Mouse (Mus musculus) heart, embryonic 14.5 days (tissue): ENCODE data around the gene Smad3. TPM values are rescaled to one million over a fixed set of nuclear protein-coding genes. Genes with fewer than 3 reads are reported as not detected.
A peak's percentile ranks its signal among the peaks of the same experiment; 100 is the strongest.

Experiments
- ATAC-seq: fragments of 200-750 bp; cut with Nextera tagmentation; 2 replicates; pipeline ENCODE4 v1.8.0; 2017; ENCODE audit warnings: low read depth, moderate TSS enrichment; ENCODE audit not compliant: insufficient number of reproducible peaks, insufficient read depth, low FRiP score
- H3K27ac ChIP-seq, 2 experiments: fragments of 200-500 bp in 1 of 2; fragments of 300-500 bp in 1 of 2; sonication (generic) in 1 of 2; replicated peaks in 1 of 2; 2 replicates each; pipeline ENCODE4 v1.5.1; 2012 to 2014; ENCODE audit warnings: low read depth in 2 of 2, low read length in 2 of 2, control low read depth in 1 of 2, mild to moderate bottlenecking in 1 of 2, mixed read lengths in 1 of 2; ENCODE audit not compliant: control insufficient read depth in 1 of 2, insufficient read depth in 1 of 2
- H3K27me3 ChIP-seq: fragments of 300-500 bp; sonication (generic); 2 replicates; pipeline ENCODE4 v1.6.1; 2014; ENCODE audit warnings: mild to moderate bottlenecking, low read length, control low read depth; ENCODE audit not compliant: control insufficient read depth, insufficient read depth
- H3K36me3 ChIP-seq: fragments of 300-500 bp; sonication (generic); 2 replicates; pipeline ENCODE4 v1.6.1; 2014; ENCODE audit warnings: mild to moderate bottlenecking, control low read depth, low read length, mixed read lengths; ENCODE audit not compliant: control insufficient read depth, insufficient read depth
- H3K4me1 ChIP-seq, 2 experiments: fragments of 200-500 bp in 1 of 2; fragments of 300-500 bp in 1 of 2; sonication (generic) in 1 of 2; 2 replicates each; pipeline ENCODE4 v1.6.1; 2012 to 2014; ENCODE audit warnings: low read length in 2 of 2, control low read depth in 1 of 2, mixed read lengths in 1 of 2; ENCODE audit not compliant: control insufficient read depth in 2 of 2, insufficient read depth in 2 of 2
- H3K4me2 ChIP-seq: fragments of 300-500 bp; sonication (generic); 2 replicates; pipeline ENCODE4 v1.6.1; 2014; ENCODE audit warnings: mild to moderate bottlenecking, low read length
- H3K4me3 ChIP-seq, 2 experiments: fragments of 200-500 bp in 1 of 2; fragments of 300-500 bp in 1 of 2; sonication (generic) in 1 of 2; 2 replicates each; pipeline ENCODE4 v1.5.1; 2012 to 2014; ENCODE audit warnings: low read length in 2 of 2, mild to moderate bottlenecking in 2 of 2, control low read depth in 1 of 2, low read depth in 1 of 2, moderate library complexity in 1 of 2; ENCODE audit not compliant: control insufficient read depth in 1 of 2, insufficient read depth in 1 of 2
- H3K9ac ChIP-seq: fragments of 300-500 bp; sonication (generic); 2 replicates; pipeline ENCODE4 v1.6.1; 2014; ENCODE audit warnings: mild to moderate bottlenecking, low read length
- H3K9me3 ChIP-seq: fragments of 300-500 bp; sonication (generic); 2 replicates; pipeline ENCODE4 v1.6.1; 2016; ENCODE audit warnings: low read length, control low read depth; ENCODE audit not compliant: control insufficient read depth
- WGBS: fragments of 180-500 bp; shearing (Covaris S2); extraction: QIAGEN DNeasy Blood & Tissue Kit; methylation state at CpG from one replicate; pipeline ENCODE4 v1.1.7; 2014; 5-methylcytosine and 5-hydroxymethylcytosine counted together
- polyA plus RNA-seq: library from polyadenylated mRNA; unstranded; fragments of >200 nt; fragmentation: Nextera tagmentation; extraction: Ambion mirVana; gene quantifications from 2 replicates; pipeline ENCODE4 v1.2.1, GENCODE M21; 2014

Smad3 gene
- polyA plus RNA-seq, 1 experiment from 2014 or later = 10.4 TPM

GRCm38 (mm10) chr9:63751325-63751724 is 6.5 kb downstream of the Smad3 start:
- no peak overlapping the region for H3K4me2 ChIP-seq
- H3K4me3 ChIP-seq = no peak overlapping the region
- H3K9ac ChIP-seq = no peak overlapping the region
- H3K27ac ChIP-seq = no peak overlapping the region
- peaks cover 62 to 87% of the 10 kb centered on the region in 2 experiments for H3K4me1 ChIP-seq
- no peaks in the 10 kb centered on the region for H3K36me3 ChIP-seq
- WGBS = 86% methylated on average over 4 of the region's 4 CpGs
- H3K27me3 ChIP-seq = no peaks in the 10 kb centered on the region
- ATAC-seq = no peak
- H3K9me3 ChIP-seq = no peaks in the 10 kb centered on the region

- Histone ChIP-seq H3K4me1 (peaks cover 66 to 87% of the 10 kb centered on the region in 2 experiments), H3K4me2 (peak overlapping the region; percentile 39), H3K9ac (peak overlapping the region; percentile 59), H3K27me3 (no peaks in the 10 kb centered on the region), H3K27ac (peak overlapping the region; percentile 26 to 38), H3K9me3 (no peaks in the 10 kb centered on the region), H3K36me3 (no peaks in the 10 kb centered on the region), H3K4me3 (no peak overlapping the region)
- no peak for ATAC-seq
- WGBS = 35% methylated on average over 10 of the region's 10 CpGs
Observed at GRCm38 (mm10) chr9:63750360-63750974, 7.3 kb downstream of the Smad3 start.

- peak overlapping the region; percentile 59 for H3K9ac ChIP-seq
- H3K4me3 ChIP-seq = no peak overlapping the region; a peak in 1 of 4 replicates
- H3K9me3 ChIP-seq = no peaks in the 10 kb centered on the region
- ATAC-seq = no peak
- no peaks in the 10 kb centered on the region for H3K36me3 ChIP-seq
- H3K27ac ChIP-seq = peak overlapping the region; percentile 44 to 46
- H3K4me1 ChIP-seq = peaks cover 64 to 86% of the 10 kb centered on the region in 2 experiments
- H3K27me3 ChIP-seq = no peaks in the 10 kb centered on the region
- WGBS = 21% methylated on average over 15 of the region's 15 CpGs
- H3K4me2 ChIP-seq = peak overlapping the region; percentile 50
Observed at GRCm38 (mm10) chr9:63749296-63749915, 8.4 kb downstream of the Smad3 start.

GRCm38 (mm10) chr9:63747645-63748295 is 10.0 kb downstream of the Smad3 start:
- H3K4me2 ChIP-seq = no peak overlapping the region
- H3K9me3 ChIP-seq = no peaks in the 10 kb centered on the region
- no peak overlapping the region for H3K4me3 ChIP-seq
- no peak overlapping the region for H3K27ac ChIP-seq
- H3K4me1 ChIP-seq = peaks cover 70 to 82% of the 10 kb centered on the region in 2 experiments
- H3K27me3 ChIP-seq = no peaks in the 10 kb centered on the region
- no peaks in the 10 kb centered on the region for H3K36me3 ChIP-seq
- ATAC-seq = no peak
- 79% methylated on average over 9 of the region's 9 CpGs for WGBS
- H3K9ac ChIP-seq = no peak overlapping the region

- Histone ChIP-seq H3K9ac (0 out of 2 replicates have a peak overlapping the region, but pooled peaks have one; percentile 65), H3K4me3 (no peak overlapping the region), H3K36me3 (no peaks in the 10 kb centered on the region), H3K9me3 (no peaks in the 10 kb centered on the region), H3K4me1 (peaks cover 73 to 83% of the 10 kb centered on the region in 2 experiments), H3K27ac (peak overlapping the region in 1 of 2 experiments; percentile 77; a peak in 2 of 4 replicates), H3K27me3 (no peaks in the 10 kb centered on the region), H3K4me2 (no peak overlapping the region)
- WGBS = 91% methylated on average over 3 of the region's 3 CpGs
- no peak for ATAC-seq
Observed at GRCm38 (mm10) chr9:63746980-63747379, 10.8 kb downstream of the Smad3 start.

GRCm38 (mm10) chr9:63745821-63746632 is 11.8 kb downstream of the Smad3 start:
- Histone ChIP-seq H3K4me2 (peak overlapping the region; percentile 27), H3K27ac (peak overlapping the region; percentile 70 to 77), H3K4me1 (peaks cover 78 to 93% of the 10 kb centered on the region in 2 experiments), H3K4me3 (no peak overlapping the region), H3K27me3 (no peaks in the 10 kb centered on the region), H3K9me3 (no peaks in the 10 kb centered on the region), H3K36me3 (no peaks in the 10 kb centered on the region), H3K9ac (peak overlapping the region; percentile 65)
- WGBS = 20% methylated on average over 19 of the region's 19 CpGs
- ATAC-seq = no peak; the same call in 1 of the 2 replicates

GRCm38 (mm10) chr9:63744595-63744994 is 13.2 kb downstream of the Smad3 start:
- H3K27ac ChIP-seq = no peak overlapping the region
- no peaks in the 10 kb centered on the region for H3K27me3 ChIP-seq
- ATAC-seq = no peak
- H3K9ac ChIP-seq = no peak overlapping the region
- peaks cover 6% of the 10 kb centered on the region for H3K36me3 ChIP-seq
- no peak overlapping the region for H3K4me3 ChIP-seq
- 86% methylated on average over 5 of the region's 5 CpGs for WGBS
- H3K4me2 ChIP-seq = no peak overlapping the region
- peaks cover 68 to 85% of the 10 kb centered on the region in 2 experiments for H3K4me1 ChIP-seq
- H3K9me3 ChIP-seq = no peaks in the 10 kb centered on the region
